Mouse (Mus musculus) heart, embryonic 10.5 days (tissue): Measurements from ENCODE around the gene Yap1. TPM values are rescaled to one million over a fixed set of nuclear protein-coding genes. Genes with fewer than 3 reads are reported as not detected.
A peak's percentile ranks its signal among the peaks of the same experiment; 100 is the strongest.

ENCODE experiments used
- DNase-seq: peaks from one replicate; pipeline ENCODE4 v3.0.0-alpha.2; 2017; ENCODE audit warnings: low spot score
- H3K27ac ChIP-seq: fragments of 300-500 bp; sonication (generic); 2 replicates; pipeline ENCODE4 v1.5.1; 2016; ENCODE audit warnings: mild to moderate bottlenecking
- H3K27me3 ChIP-seq: fragments of 300-500 bp; sonication (generic); 2 replicates; pipeline ENCODE4 v1.6.1; 2016; ENCODE audit warnings: mild to moderate bottlenecking; ENCODE audit not compliant: poor library complexity, insufficient read depth, severe bottlenecking
- H3K36me3 ChIP-seq: fragments of 300-500 bp; sonication (generic); 2 replicates; pipeline ENCODE4 v1.6.1; 2016; ENCODE audit warnings: mild to moderate bottlenecking, moderate library complexity
- H3K4me1 ChIP-seq: fragments of 300-500 bp; sonication (generic); 2 replicates; pipeline ENCODE4 v1.6.1; 2016; ENCODE audit warnings: mild to moderate bottlenecking
- H3K4me3 ChIP-seq: fragments of 300-500 bp; sonication (generic); 2 replicates; pipeline ENCODE4 v1.5.1; 2016; ENCODE audit warnings: mild to moderate bottlenecking, moderate library complexity
- H3K9me3 ChIP-seq: fragments of 300-500 bp; sonication (generic); 2 replicates; pipeline ENCODE4 v1.6.1; 2016; ENCODE audit warnings: mild to moderate bottlenecking, moderate library complexity
- WGBS: fragments of 180-500 bp; shearing (Covaris S2); methylation state at CpG from one replicate; pipeline ENCODE4 v1.1.7; 2016; 5-methylcytosine and 5-hydroxymethylcytosine counted together
- polyA plus RNA-seq: library from polyadenylated mRNA; unstranded; fragments of >200 nt; fragmentation: Nextera tagmentation; extraction: Ambion mirVana; gene quantifications from 2 replicates; pipeline ENCODE4 v1.2.1, GENCODE M21; 2016

Gene Yap1
- polyA plus RNA-seq, 1 experiment from 2014 or later, result 41.3 TPM

- no peak for DNase-seq
- H3K27me3 ChIP-seq, result no peaks in the 10 kb centered on the region
- peaks cover 52% of the 10 kb centered on the region for H3K4me1 ChIP-seq
- H3K36me3 ChIP-seq, result peaks cover 28% of the 10 kb centered on the region
- H3K27ac ChIP-seq, result no peak overlapping the region
- 84% methylated on average over 7 of the region's 7 CpGs for WGBS
- H3K9me3 ChIP-seq, result no peaks in the 10 kb centered on the region
- H3K4me3 ChIP-seq, result no peak overlapping the region
Observed at GRCm38 (mm10) chr9:7962915-7963314, 41.5 kb downstream of the Yap1 start.

- Histone ChIP-seq H3K4me3 (no peak overlapping the region), H3K36me3 (peaks cover 30% of the 10 kb centered on the region)
Observed at GRCm38 (mm10) chr9:7961366-7962160, 42.8 kb downstream of the Yap1 start.

GRCm38 (mm10) chr9:7960382-7960781 lies 44.0 kb downstream of the Yap1 start:
- Histone ChIP-seq H3K9me3 (no peaks in the 10 kb centered on the region), H3K36me3 (peaks cover 25% of the 10 kb centered on the region), H3K27ac (peak overlapping the region; percentile 69), H3K4me1 (peaks cover 45% of the 10 kb centered on the region), H3K27me3 (no peaks in the 10 kb centered on the region), H3K4me3 (no peak overlapping the region)
- WGBS, result 58% methylated on average over 9 of the region's 9 CpGs
- DNase-seq, result peak; percentile 79

More at GRCm38 (mm10) chr9:7961366-7962160, 42.8 kb downstream of the Yap1 start:
- Histone ChIP-seq H3K4me1 (peaks cover 53% of the 10 kb centered on the region), H3K27ac (peak overlapping the region; percentile 69), H3K27me3 (no peaks in the 10 kb centered on the region), H3K9me3 (no peaks in the 10 kb centered on the region)
- no peak for DNase-seq
- 40% methylated on average over 21 of the region's 21 CpGs for WGBS

DNA sequence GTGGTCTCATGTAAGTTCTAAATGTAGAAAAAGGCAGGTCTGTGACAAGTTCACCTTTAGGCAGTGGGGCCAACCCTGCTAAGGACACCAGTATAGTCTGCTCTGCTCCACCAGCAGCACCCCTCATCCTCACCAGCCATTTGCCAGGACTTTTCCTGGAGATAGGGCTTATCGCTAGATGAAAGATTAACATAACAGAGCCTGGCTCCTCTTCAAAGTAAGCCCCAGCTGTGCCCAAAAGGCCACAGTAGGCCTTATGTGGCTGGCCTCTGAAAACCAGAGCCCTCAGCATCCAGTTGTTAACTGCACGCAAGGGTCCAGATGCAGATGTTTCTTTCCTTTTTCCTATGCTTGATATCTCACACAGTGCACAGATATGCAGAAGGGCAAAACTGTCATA lies 45.1 kb downstream of the Yap1 start:
- peaks cover 43% of the 10 kb centered on the region for H3K4me1 ChIP-seq
- H3K36me3 ChIP-seq, result peaks cover 33% of the 10 kb centered on the region
- DNase-seq, result no peak
- WGBS, result 50% methylated on average over 2 of the region's 2 CpGs
- H3K4me3 ChIP-seq, result no peak overlapping the region
- no peaks in the 10 kb centered on the region for H3K9me3 ChIP-seq
- H3K27ac ChIP-seq, result peak overlapping the region; percentile 33; the same call in 1 of the 2 replicates
- no peaks in the 10 kb centered on the region for H3K27me3 ChIP-seq

DNA sequence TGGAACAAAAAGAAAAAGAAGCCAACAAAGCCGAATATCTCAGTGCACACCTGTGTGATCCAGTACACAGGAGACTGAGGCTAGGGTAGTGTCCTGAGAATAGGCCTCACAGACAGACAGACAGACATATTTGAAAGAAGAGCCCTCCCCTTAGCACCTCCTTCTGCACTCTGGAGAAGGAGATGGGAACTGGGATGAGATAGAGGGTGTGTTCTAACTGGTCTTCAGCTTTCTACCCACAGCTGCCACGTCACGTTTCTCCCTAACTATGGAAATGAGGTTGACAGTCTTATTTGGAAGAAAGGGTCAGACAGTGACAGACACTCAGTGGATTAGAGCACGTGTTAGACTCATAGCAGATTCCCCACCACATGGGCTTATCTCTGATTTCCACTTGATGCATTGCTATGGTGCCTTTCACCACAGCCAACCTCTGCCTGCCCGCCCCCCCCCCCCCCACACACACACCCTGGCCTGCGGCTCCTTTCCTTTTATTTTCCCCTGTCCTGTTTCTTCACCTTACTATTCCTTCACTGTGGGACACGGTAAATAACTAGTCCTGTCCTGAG lies 46.3 kb downstream of the Yap1 start:
- peaks cover 43% of the 10 kb centered on the region for H3K4me1 ChIP-seq
- H3K4me3 ChIP-seq, result no peak overlapping the region
- H3K27ac ChIP-seq, result 0 out of 2 replicates have a peak overlapping the region, but pooled peaks have one; percentile 23
- H3K27me3 ChIP-seq, result no peaks in the 10 kb centered on the region
- no peak for DNase-seq
- peaks cover 40% of the 10 kb centered on the region for H3K36me3 ChIP-seq
- no peaks in the 10 kb centered on the region for H3K9me3 ChIP-seq
- 40% methylated on average over 7 of the region's 7 CpGs for WGBS

DNA sequence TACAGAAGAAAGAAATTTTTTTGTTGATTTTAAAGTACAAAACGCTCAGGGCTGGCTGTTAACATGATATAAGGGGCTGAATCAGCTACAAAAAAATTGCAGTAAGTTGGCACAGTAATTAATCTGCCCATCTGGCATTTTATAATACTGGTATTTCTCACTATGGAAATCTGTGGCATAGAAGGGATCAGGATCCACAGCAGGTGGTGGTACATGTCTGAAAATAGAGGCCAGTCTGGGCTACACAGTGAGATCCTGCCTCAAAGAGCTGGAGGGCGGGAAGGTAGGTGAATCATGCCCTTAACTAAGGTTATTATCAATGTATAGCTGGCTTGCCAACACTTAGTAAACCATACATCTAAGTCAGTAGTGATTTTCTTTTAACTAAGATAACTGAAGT lies 47.0 kb downstream of the Yap1 start:
- Histone ChIP-seq H3K27me3 (no peaks in the 10 kb centered on the region), H3K4me3 (no peak overlapping the region), H3K9me3 (no peaks in the 10 kb centered on the region), H3K27ac (no peak overlapping the region), H3K4me1 (peaks cover 41% of the 10 kb centered on the region), H3K36me3 (peaks cover 47% of the 10 kb centered on the region)
- DNase-seq, result no peak
- 89% methylated on average over 2 of the region's 2 CpGs for WGBS

GRCm38 (mm10) chr9:7956400-7956799 lies 48.0 kb downstream of the Yap1 start:
- Histone ChIP-seq H3K4me1 (peaks cover 31% of the 10 kb centered on the region), H3K4me3 (no peak overlapping the region), H3K27me3 (no peaks in the 10 kb centered on the region), H3K36me3 (peaks cover 55% of the 10 kb centered on the region), H3K27ac (no peak overlapping the region), H3K9me3 (no peaks in the 10 kb centered on the region)
- 88% methylated on average over 8 of the region's 8 CpGs for WGBS
- DNase-seq, result no peak

GRCm38 (mm10) chr9:7952886-7953285 lies 51.5 kb downstream of the Yap1 start:
- WGBS, result 90% methylated on average over 5 of the region's 5 CpGs
- Histone ChIP-seq H3K9me3 (no peaks in the 10 kb centered on the region), H3K36me3 (peaks cover 82% of the 10 kb centered on the region)

DNA sequence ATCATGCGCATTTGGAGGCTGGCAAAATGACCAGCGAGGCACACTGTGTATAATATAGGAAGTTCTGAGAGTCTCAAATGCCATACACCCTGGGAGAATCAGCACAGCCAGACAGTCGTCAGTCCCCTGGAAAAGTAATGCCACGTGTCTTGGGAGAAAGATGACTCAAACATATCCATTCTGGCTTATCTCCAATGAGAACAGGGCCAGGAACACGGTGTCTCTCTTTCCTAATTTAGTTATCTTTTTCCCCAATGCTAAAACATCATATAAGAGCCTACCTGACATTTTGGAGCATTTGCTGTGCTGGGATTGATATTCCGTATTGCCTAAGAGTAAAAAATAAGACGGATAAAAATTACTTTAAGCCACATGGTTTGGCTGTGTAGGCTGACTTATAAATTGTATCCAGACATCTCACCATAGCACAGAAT lies 54.2 kb downstream of the Yap1 start:
- H3K4me3 ChIP-seq, result no peak overlapping the region
- no peaks in the 10 kb centered on the region for H3K9me3 ChIP-seq
- H3K4me1 ChIP-seq, result no peaks in the 10 kb centered on the region
- H3K27ac ChIP-seq, result no peak overlapping the region
- no peak for DNase-seq
- 80% methylated on average over 7 of the region's 7 CpGs for WGBS
- H3K27me3 ChIP-seq, result no peaks in the 10 kb centered on the region
- H3K36me3 ChIP-seq, result peaks cover 83% of the 10 kb centered on the region

More at GRCm38 (mm10) chr9:7952886-7953285, 51.5 kb downstream of the Yap1 start:
- Histone ChIP-seq H3K4me1 (peaks cover 1% of the 10 kb centered on the region; the same call in 1 of the 2 replicates), H3K4me3 (no peak overlapping the region), H3K27ac (no peak overlapping the region), H3K27me3 (no peaks in the 10 kb centered on the region)
- no peak for DNase-seq

- no peaks in the 10 kb centered on the region for H3K4me1 ChIP-seq
- H3K36me3 ChIP-seq, result peaks cover 81% of the 10 kb centered on the region
Observed at GRCm38 (mm10) chr9:7947946-7948345, 56.5 kb downstream of the Yap1 start.

DNA sequence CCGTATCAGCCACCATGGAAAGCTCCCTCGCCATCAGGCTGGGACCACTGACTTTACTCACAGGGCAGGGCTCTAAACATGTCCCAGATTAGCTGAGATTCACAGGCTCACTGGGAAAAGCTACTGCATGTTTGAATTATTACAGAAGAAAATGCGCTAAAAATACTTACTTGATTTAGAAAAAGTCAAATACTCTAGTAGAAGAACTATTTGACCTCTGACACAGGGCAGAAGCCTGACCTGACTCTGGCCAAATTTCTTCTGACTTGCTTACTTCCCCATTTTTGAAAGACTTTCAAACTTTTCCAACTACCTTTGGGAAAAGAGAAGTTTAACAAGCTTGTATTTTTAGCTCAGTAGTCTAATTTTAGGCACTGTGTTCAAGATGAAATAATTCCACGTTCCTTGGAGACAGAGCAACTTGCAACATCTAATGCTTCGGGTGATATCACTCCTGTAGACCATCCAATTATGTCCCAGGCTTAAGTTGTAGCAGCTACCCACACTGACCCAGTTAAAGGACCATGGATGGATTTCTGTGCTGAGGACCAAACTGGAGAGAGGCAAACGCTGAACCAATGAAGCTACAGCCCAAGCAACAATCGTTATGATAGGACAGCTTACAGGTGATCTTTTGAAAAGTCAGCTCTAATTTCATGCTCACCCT lies 60.5 kb downstream of the Yap1 start:
- Histone ChIP-seq H3K4me3 (no peak overlapping the region), H3K4me1 (no peaks in the 10 kb centered on the region), H3K36me3 (peaks cover 68% of the 10 kb centered on the region), H3K9me3 (no peaks in the 10 kb centered on the region), H3K27me3 (no peaks in the 10 kb centered on the region), H3K27ac (no peak overlapping the region)
- 80% methylated on average over 7 of the region's 7 CpGs for WGBS
- DNase-seq, result no peak

More at GRCm38 (mm10) chr9:7947946-7948345, 56.5 kb downstream of the Yap1 start:
- Histone ChIP-seq H3K4me3 (no peak overlapping the region), H3K9me3 (no peaks in the 10 kb centered on the region), H3K27ac (no peak overlapping the region), H3K27me3 (no peaks in the 10 kb centered on the region)
- DNase-seq, result no peak
- WGBS, result 88% methylated on average over 4 of the region's 4 CpGs

GRCm38 (mm10) chr9:7942701-7943100 lies 61.7 kb downstream of the Yap1 start:
- Histone ChIP-seq H3K4me1 (no peaks in the 10 kb centered on the region), H3K9me3 (no peaks in the 10 kb centered on the region), H3K4me3 (no peak overlapping the region), H3K27ac (no peak overlapping the region), H3K27me3 (no peaks in the 10 kb centered on the region), H3K36me3 (peaks cover 64% of the 10 kb centered on the region)
- no peak for DNase-seq
- WGBS, result 92% methylated on average over 8 of the region's 8 CpGs

- no peaks in the 10 kb centered on the region for H3K9me3 ChIP-seq
- H3K4me1 ChIP-seq, result no peaks in the 10 kb centered on the region
- 94% methylated on average over 4 of the region's 4 CpGs for WGBS
- DNase-seq, result no peak
- no peak overlapping the region for H3K4me3 ChIP-seq
- H3K27ac ChIP-seq, result no peak overlapping the region
- no peaks in the 10 kb centered on the region for H3K27me3 ChIP-seq
- peaks cover 77% of the 10 kb centered on the region for H3K36me3 ChIP-seq
Observed at GRCm38 (mm10) chr9:7940075-7940474, 64.3 kb downstream of the Yap1 start.
